Mouse (Mus musculus) MEL (cell line): ENCODE results near the gene Gm29735. TPM values are rescaled to one million over a fixed set of nuclear protein-coding genes. Genes with fewer than 3 reads are reported as not detected.
A peak's percentile ranks its signal among the peaks of the same experiment; 100 is the strongest.
"Not testable (repeated sequence)": the region's sequence is repeated elsewhere in the genome, so short reads cannot be mapped to it uniquely, and the experiment has no call there.

Source experiments
- DNase-seq: peaks from one replicate; pipeline ENCODE4 v3.0.0; 2011; ENCODE audit warnings: low read depth, low spot score
- H3K27ac ChIP-seq: 2 replicates; pipeline ENCODE4 v1.5.1; 2012; ENCODE audit warnings: low read depth, mild to moderate bottlenecking, control low read depth, low read length, moderate library complexity; ENCODE audit not compliant: control insufficient read depth
- H3K27me3 ChIP-seq, 2 experiments: fragments of 150-350 bp in 1 of 2; sonication (generic) in 1 of 2; 2 replicates each; pipeline ENCODE4 v1.6.1; 2012; ENCODE audit warnings: low read length in 2 of 2, mild to moderate bottlenecking in 2 of 2, improper control_type of control experiment in 1 of 2, moderate library complexity in 1 of 2; ENCODE audit not compliant: insufficient read depth in 2 of 2, control insufficient read depth in 1 of 2
- H3K36me3 ChIP-seq, 2 experiments: 2 replicates each; pipeline ENCODE4 v1.6.1; 2012 to 2014; ENCODE audit warnings: low read length in 2 of 2, improper control_type of control experiment in 1 of 2, inconsistent platforms in 1 of 2, mild to moderate bottlenecking in 1 of 2; ENCODE audit not compliant: insufficient read depth in 2 of 2, control insufficient read depth in 1 of 2
- H3K4me1 ChIP-seq, 2 experiments: fragments of 150-350 bp in 1 of 2; sonication (generic) in 1 of 2; 2 replicates each; pipeline ENCODE4 v1.6.1; 2012; ENCODE audit warnings: low read length in 2 of 2, improper control_type of control experiment in 1 of 2, mild to moderate bottlenecking in 1 of 2; ENCODE audit not compliant: insufficient read depth in 2 of 2, control insufficient read depth in 1 of 2
- H3K4me3 ChIP-seq, 2 experiments: fragments of 150-350 bp in 1 of 2; sonication (generic) in 1 of 2; 2 replicates each; pipeline ENCODE4 v1.5.1; 2012; ENCODE audit warnings: low read depth in 2 of 2, low read length in 2 of 2, mild to moderate bottlenecking in 2 of 2, moderate library complexity in 2 of 2, control low read depth in 1 of 2, improper control_type of control experiment in 1 of 2; ENCODE audit not compliant: control insufficient read depth in 1 of 2, insufficient read depth in 1 of 2
- H3K79me2 ChIP-seq: 2 replicates; pipeline ENCODE4 v1.6.1; 2012; ENCODE audit warnings: mild to moderate bottlenecking, low read length, moderate library complexity; ENCODE audit not compliant: control insufficient read depth, poor library complexity, insufficient read depth
- H3K9ac ChIP-seq: 2 replicates; pipeline ENCODE4 v1.6.1; 2012; ENCODE audit warnings: low read depth, mild to moderate bottlenecking, control low read depth, low read length, moderate library complexity; ENCODE audit not compliant: control insufficient read depth, poor library complexity, severe bottlenecking
- H3K9me3 ChIP-seq: fragments of 150-350 bp; sonication (generic); replicated peaks from 2 replicates; pipeline ENCODE4 v1.6.1; 2012; ENCODE audit warnings: mild to moderate bottlenecking, low read length, improper control_type of control experiment, moderate library complexity; ENCODE audit not compliant: insufficient read depth
- CHD1 ChIP-seq: IDR thresholded peaks from 2 replicates; pipeline ENCODE4 v1.6.1; 2012; ENCODE audit warnings: low read depth, mild to moderate bottlenecking, inconsistent platforms, low read length, improper control_type of control experiment
- CTCF ChIP-seq, 3 experiments: IDR thresholded peaks in 2 of 3; conservative IDR thresholded peaks in 1 of 3; 2 replicates each; pipeline ENCODE4 v1.5.1; 2011 to 2012; ENCODE audit warnings: low read length in 3 of 3, low read depth in 2 of 3, mild to moderate bottlenecking in 2 of 3, improper control_type of control experiment in 1 of 3, inconsistent platforms in 1 of 3, mixed read lengths in 1 of 3, moderate library complexity in 1 of 3; ENCODE audit not compliant: control insufficient read depth in 1 of 3, insufficient read depth in 1 of 3, poor library complexity in 1 of 3, severe bottlenecking in 1 of 3
- E2F4 ChIP-seq: IDR thresholded peaks from 2 replicates; pipeline ENCODE4 v1.6.1; 2011; ENCODE audit warnings: low read depth, low read length, improper control_type of control experiment, borderline replicate concordance
- GATA1 ChIP-seq: IDR thresholded peaks from 2 replicates; pipeline ENCODE4 v1.6.1; 2011; ENCODE audit warnings: low read depth, low read length, improper control_type of control experiment
- HCFC1 ChIP-seq: IDR thresholded peaks from 2 replicates; pipeline ENCODE4 v1.6.1; 2012; ENCODE audit warnings: low read depth, mild to moderate bottlenecking, inconsistent platforms, low read length, improper control_type of control experiment, moderate library complexity
- MAZ ChIP-seq: IDR thresholded peaks from 2 replicates; pipeline ENCODE4 v1.6.1; 2012; ENCODE audit warnings: low read depth, mild to moderate bottlenecking, inconsistent platforms, low read length, improper control_type of control experiment
- RAD21 ChIP-seq: IDR thresholded peaks from 2 replicates; pipeline ENCODE4 v1.6.1; 2011; ENCODE audit warnings: mild to moderate bottlenecking, low read depth, low read length, improper control_type of control experiment
- SIN3A ChIP-seq: IDR thresholded peaks from 2 replicates; pipeline ENCODE4 v1.6.1; 2012; ENCODE audit warnings: low read length, improper control_type of control experiment, inconsistent platforms
- ZNF384 ChIP-seq: IDR thresholded peaks from 2 replicates; pipeline ENCODE4 v1.6.1; 2012; ENCODE audit warnings: low read depth, mild to moderate bottlenecking, inconsistent platforms, low read length, improper control_type of control experiment
- polyA plus RNA-seq, 2 experiments: library from polyadenylated mRNA; stranded (reverse) in 1 of 2; unstranded in 1 of 2; fragments of >175 nt in 1 of 2; fragments of >200 nt in 1 of 2; gene quantifications; 2 replicates each; pipeline versions ENCODE4 v1.2.1 to v1.2.4; 2012; ENCODE audit warnings: low replicate concordance in 2 of 2, low read depth in 1 of 2; ENCODE audit not compliant: insufficient read length in 2 of 2, insufficient read depth in 1 of 2, missing spikeins in 1 of 2
- total RNA-seq: library from RNA; depleted of rRNA; stranded (reverse); fragments of 300-350 nt; gene quantifications from 2 replicates; pipeline ENCODE4 v1.2.3, GENCODE M21; 2012

Gene Gm29735
- total and polyA plus RNA-seq, 3 experiments: not detected

DNA sequence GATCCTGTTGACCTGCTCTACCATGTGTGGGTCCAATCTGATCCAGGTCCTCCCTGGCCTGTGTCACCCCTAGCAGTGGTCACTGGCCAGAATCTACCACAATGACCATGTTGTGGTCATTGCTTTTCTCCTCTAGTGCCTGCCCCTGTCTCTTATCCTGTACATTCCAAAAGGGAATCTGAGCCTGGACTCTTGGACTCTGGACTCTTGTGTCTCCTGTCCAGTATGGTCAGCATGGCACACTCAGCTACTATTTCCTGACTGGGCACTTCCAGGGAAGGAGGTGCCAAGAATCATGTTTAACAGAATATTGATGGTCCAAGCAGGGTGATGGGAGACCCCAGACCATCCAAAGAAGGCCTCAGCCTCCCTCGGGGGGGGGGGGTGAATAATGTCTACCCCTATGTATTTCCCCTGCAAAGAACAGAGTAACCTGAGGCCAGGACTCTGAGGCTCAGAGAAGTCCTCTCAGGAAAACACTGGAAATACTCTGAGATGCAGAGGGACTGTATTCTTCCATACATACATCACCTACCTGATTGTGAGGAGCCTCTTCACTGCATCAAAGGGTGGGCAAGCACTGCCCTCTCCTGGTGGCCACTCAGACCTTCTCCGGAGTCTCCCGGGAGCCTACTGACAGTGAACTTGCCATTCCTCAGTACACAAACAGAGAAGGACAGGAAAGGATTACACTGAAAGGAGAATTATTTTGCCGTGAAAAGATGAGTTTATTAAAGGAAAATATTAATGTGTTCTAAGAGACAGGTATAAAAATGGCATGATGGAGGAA lies 22.5 kb downstream of the Gm29735 start:
- H3K9me3 ChIP-seq: no peaks in the 10 kb centered on the region
- H3K9ac ChIP-seq: no peak overlapping the region
- peak in 2 of 3 experiments; percentile 31 to 44; a peak in 4 of 6 replicates for TF ChIP-seq CTCF (IDR thresholded peaks at IDR 0.05 in 2 of 3, conservative IDR thresholded peaks at IDR 0.05 in 1 of 3; ENCODE audit: control insufficient read depth in 1 of 3, insufficient read depth in 1 of 3, low read depth in 2 of 3, low read length in 3 of 3, poor library complexity in 1 of 3, severe bottlenecking in 1 of 3)
- no peak for TF ChIP-seq GATA1
- TF ChIP-seq RAD21: peak; percentile 25
- TF ChIP-seq ZNF384: no peak
- H3K27ac ChIP-seq: no peak overlapping the region
- DNase-seq: no peak
- H3K27me3 ChIP-seq: peaks cover 0 to 2% of the 10 kb centered on the region in 2 experiments; a peak in 2 of 4 replicates
- no peaks in the 10 kb centered on the region for H3K79me2 ChIP-seq
- no peaks in the 10 kb centered on the region for H3K4me1 ChIP-seq
- no peaks in the 10 kb centered on the region for H3K36me3 ChIP-seq
- no peak overlapping the region for H3K4me3 ChIP-seq

- Histone ChIP-seq H3K36me3 (no peaks in the 10 kb centered on the region), H3K4me1 (no peaks in the 10 kb centered on the region), H3K4me3 (no peak overlapping the region), H3K27ac (no peak overlapping the region), H3K9me3 (no peaks in the 10 kb centered on the region), H3K79me2 (no peaks in the 10 kb centered on the region), H3K27me3 (peaks cover 0 to 2% of the 10 kb centered on the region in 2 experiments), H3K9ac (no peak overlapping the region)
- TF ChIP-seq MAZ (no peak), SIN3A (no peak), CTCF (IDR thresholded peaks at IDR 0.05 in 2 of 3, conservative IDR thresholded peaks at IDR 0.05 in 1 of 3; ENCODE audit: control insufficient read depth in 1 of 3, insufficient read depth in 1 of 3, low read depth in 2 of 3, low read length in 3 of 3, poor library complexity in 1 of 3, severe bottlenecking in 1 of 3) (peak in 2 of 3 experiments; percentile 3 to 11; a peak in 2 of 6 replicates), E2F4 (no peak), HCFC1 (no peak), CHD1 (no peak)
- DNase-seq: no peak
Measured at GRCm38 (mm10) chr7:142128843-142129242, 28.1 kb downstream of the Gm29735 start.

- not testable (repeated sequence) for H3K36me3 ChIP-seq, H3K4me1 ChIP-seq, DNase-seq, H3K27ac ChIP-seq, H3K27me3 ChIP-seq, H3K9me3 ChIP-seq, H3K4me3 ChIP-seq, H3K9ac ChIP-seq, H3K79me2 ChIP-seq
Measured at GRCm38 (mm10) chr7:142120629-142121028, 36.3 kb downstream of the Gm29735 start, which contains the start of gene Gm45618. Gene Gm45618, minus strand, starts transcription at chr7:142120729.
